Mouse (Mus musculus) forebrain, embryonic 12.5 days (tissue): Measurements from ENCODE around the gene Calr4. TPM values are rescaled to one million over a fixed set of nuclear protein-coding genes. Genes with fewer than 3 reads are reported as not detected.

ENCODE experiments used
- ATAC-seq: fragments of 200-750 bp; cut with Nextera tagmentation; 2 replicates; pipeline ENCODE4 v1.8.0; 2017; ENCODE audit warnings: moderate TSS enrichment; ENCODE audit not compliant: low FRiP score
- H3K27ac ChIP-seq: fragments of 300-500 bp; sonication (generic); 2 replicates; pipeline ENCODE4 v1.5.1; 2016; ENCODE audit warnings: mild to moderate bottlenecking
- H3K27me3 ChIP-seq: fragments of 300-500 bp; sonication (generic); 2 replicates; pipeline ENCODE4 v1.6.1; 2016; ENCODE audit warnings: mild to moderate bottlenecking
- H3K36me3 ChIP-seq: fragments of 300-500 bp; sonication (generic); replicated peaks from 2 replicates; pipeline ENCODE4 v1.6.1; 2016; ENCODE audit warnings: mild to moderate bottlenecking
- H3K4me1 ChIP-seq: fragments of 300-500 bp; sonication (generic); 2 replicates; pipeline ENCODE4 v1.6.1; 2016
- H3K4me2 ChIP-seq: fragments of 300-500 bp; sonication (generic); 2 replicates; pipeline ENCODE4 v1.6.1; 2016; ENCODE audit warnings: mild to moderate bottlenecking, moderate library complexity
- H3K4me3 ChIP-seq: fragments of 300-500 bp; sonication (generic); replicated peaks from 2 replicates; pipeline ENCODE4 v1.5.1; 2016; ENCODE audit warnings: mild to moderate bottlenecking
- H3K9ac ChIP-seq: fragments of 300-500 bp; sonication (generic); 2 replicates; pipeline ENCODE4 v1.6.1; 2016; ENCODE audit warnings: mild to moderate bottlenecking
- H3K9me3 ChIP-seq: fragments of 300-500 bp; sonication (generic); 2 replicates; pipeline ENCODE4 v1.6.1; 2016
- WGBS: fragments of 180-500 bp; shearing (Covaris S2); methylation state at CpG from one replicate; pipeline ENCODE4 v1.1.7; 2016; 5-methylcytosine and 5-hydroxymethylcytosine counted together
- polyA plus RNA-seq: library from polyadenylated mRNA; unstranded; fragments of >200 nt; fragmentation: Nextera tagmentation; extraction: Ambion mirVana; gene quantifications from 2 replicates; pipeline ENCODE4 v1.2.1, GENCODE M21; 2016

Calr4 gene
- polyA plus RNA-seq, 1 experiment from 2014 or later, result not detected

DNA sequence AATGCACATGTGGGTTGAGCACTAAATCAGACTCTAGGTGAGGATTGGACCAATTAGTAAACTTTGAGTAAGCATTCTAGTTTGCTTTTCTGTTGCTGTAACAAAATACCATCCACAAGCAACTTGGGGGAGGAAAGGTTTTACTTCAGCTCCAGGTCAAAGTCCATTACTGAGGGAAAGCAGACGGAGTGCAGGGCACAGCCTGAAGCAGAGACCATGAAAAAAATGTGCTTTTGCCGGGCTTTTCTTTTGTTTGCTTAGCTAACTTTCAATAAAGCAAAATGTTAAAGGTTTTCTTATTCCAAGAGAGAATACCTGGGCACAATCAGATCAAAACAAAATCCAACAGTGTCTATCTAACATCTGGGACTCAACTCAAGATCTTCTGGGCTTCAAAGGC, 32.5 kb downstream of the Calr4 start:
- 77% methylated on average over 2 of the region's 2 CpGs for WGBS
- Histone ChIP-seq H3K27me3 (no peaks in the 10 kb centered on the region), H3K36me3 (no peaks in the 10 kb centered on the region), H3K4me3 (no peak overlapping the region), H3K27ac (no peak overlapping the region), H3K4me2 (no peak overlapping the region), H3K4me1 (no peaks in the 10 kb centered on the region), H3K9me3 (no peaks in the 10 kb centered on the region), H3K9ac (no peak overlapping the region)
- ATAC-seq, result no peak

DNA sequence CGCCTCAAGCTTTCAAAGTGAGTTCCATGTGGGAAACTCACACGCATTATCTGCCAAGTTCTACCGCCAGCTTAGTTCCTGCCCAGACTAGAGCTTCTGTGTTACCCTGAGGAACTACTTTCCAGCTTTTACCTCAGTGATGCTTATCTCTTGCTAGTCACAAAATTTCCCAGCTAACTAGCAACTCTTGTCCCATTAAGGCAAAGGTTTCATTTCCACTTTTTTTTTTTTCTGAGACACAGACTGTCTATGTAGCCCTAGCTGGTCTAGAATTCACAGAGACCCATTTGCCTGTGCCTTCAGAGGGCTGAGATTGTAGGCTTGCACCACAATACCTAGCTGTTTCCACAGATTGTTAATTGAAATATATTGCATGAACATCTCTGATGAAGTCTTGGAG, 33.2 kb downstream of the Calr4 start:
- H3K36me3 ChIP-seq, result no peaks in the 10 kb centered on the region
- H3K4me2 ChIP-seq, result no peak overlapping the region
- no peaks in the 10 kb centered on the region for H3K27me3 ChIP-seq
- H3K4me3 ChIP-seq, result no peak overlapping the region
- no peak overlapping the region for H3K27ac ChIP-seq
- no peak for ATAC-seq
- no peaks in the 10 kb centered on the region for H3K9me3 ChIP-seq
- no peaks in the 10 kb centered on the region for H3K4me1 ChIP-seq
- WGBS, result 87% methylated on average over 3 of the region's 3 CpGs
- no peak overlapping the region for H3K9ac ChIP-seq

GRCm38 (mm10) chr4:109268903-109269302, 34.6 kb downstream of the Calr4 start:
- Histone ChIP-seq H3K27me3 (no peaks in the 10 kb centered on the region), H3K36me3 (no peaks in the 10 kb centered on the region)

DNA sequence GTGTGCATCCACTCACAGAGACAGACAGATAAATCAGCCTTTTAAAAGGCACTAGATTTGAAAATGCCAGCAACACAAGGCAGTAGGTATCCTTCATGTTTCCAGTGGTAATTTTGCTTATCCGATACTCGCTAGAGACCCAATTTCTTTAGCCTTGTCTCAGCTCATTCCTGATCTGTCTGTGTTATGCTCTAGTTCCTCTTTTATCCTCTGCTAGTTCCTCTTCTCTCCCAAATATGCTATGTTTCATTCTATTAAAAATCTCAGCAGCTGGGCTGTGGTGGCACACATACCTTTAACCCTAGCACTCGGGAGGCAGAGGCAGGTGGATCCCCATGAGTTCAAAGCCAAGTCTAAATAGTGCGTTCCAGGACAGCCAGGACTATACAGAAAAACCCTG, 37.5 kb downstream of the Calr4 start:
- Histone ChIP-seq H3K4me3 (no peak overlapping the region), H3K36me3 (no peaks in the 10 kb centered on the region), H3K4me1 (no peaks in the 10 kb centered on the region), H3K9ac (no peak overlapping the region), H3K27me3 (no peaks in the 10 kb centered on the region), H3K4me2 (no peak overlapping the region), H3K27ac (no peak overlapping the region), H3K9me3 (no peaks in the 10 kb centered on the region)
- ATAC-seq, result no peak
- WGBS, result 92% methylated on average over 4 of the region's 4 CpGs

More at GRCm38 (mm10) chr4:109268903-109269302, 34.6 kb downstream of the Calr4 start:
- Histone ChIP-seq H3K4me1 (no peaks in the 10 kb centered on the region), H3K27ac (no peak overlapping the region), H3K4me2 (no peak overlapping the region), H3K4me3 (no peak overlapping the region), H3K9ac (no peak overlapping the region), H3K9me3 (no peaks in the 10 kb centered on the region)
- no peak for ATAC-seq
- 83% methylated on average over 3 of the region's 3 CpGs for WGBS

DNA sequence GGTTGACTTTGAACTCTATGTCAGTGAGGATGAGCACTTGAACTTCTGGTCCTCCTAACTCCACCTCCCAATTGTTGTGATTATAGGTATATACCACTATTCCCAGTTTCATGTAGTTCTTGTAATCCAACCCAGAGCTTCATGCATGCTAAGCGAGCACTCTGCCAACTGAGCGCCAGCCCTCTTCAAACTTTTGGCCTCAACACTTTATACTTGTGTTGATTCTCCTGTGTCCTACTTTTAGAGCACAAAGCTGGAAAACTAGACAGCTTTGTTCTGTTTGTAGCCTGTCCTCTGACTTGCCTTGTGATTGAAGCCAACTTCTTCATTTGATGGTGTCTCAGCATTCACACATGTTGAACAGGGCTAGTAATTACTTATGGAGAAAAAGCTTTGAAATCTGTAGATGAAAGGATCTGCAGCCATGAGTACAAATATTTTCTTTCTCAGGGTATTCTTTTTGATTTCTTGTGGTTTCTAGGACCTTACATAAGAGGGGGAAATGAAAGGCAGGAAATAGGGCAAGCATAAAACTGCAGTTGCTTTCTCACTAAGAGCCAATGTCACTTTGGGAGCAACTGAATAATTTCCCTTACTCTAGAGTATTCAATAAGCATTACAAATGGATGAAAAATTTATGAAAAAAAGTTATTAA, 39.4 kb downstream of the Calr4 start:
- no peak overlapping the region for H3K27ac ChIP-seq
- no peaks in the 10 kb centered on the region for H3K9me3 ChIP-seq
- H3K27me3 ChIP-seq, result no peaks in the 10 kb centered on the region
- WGBS, result 92% methylated on average over 2 of the region's 2 CpGs
- H3K4me3 ChIP-seq, result no peak overlapping the region
- no peak overlapping the region for H3K9ac ChIP-seq
- ATAC-seq, result no peak
- no peaks in the 10 kb centered on the region for H3K4me1 ChIP-seq
- H3K36me3 ChIP-seq, result no peaks in the 10 kb centered on the region
- H3K4me2 ChIP-seq, result no peak overlapping the region

DNA sequence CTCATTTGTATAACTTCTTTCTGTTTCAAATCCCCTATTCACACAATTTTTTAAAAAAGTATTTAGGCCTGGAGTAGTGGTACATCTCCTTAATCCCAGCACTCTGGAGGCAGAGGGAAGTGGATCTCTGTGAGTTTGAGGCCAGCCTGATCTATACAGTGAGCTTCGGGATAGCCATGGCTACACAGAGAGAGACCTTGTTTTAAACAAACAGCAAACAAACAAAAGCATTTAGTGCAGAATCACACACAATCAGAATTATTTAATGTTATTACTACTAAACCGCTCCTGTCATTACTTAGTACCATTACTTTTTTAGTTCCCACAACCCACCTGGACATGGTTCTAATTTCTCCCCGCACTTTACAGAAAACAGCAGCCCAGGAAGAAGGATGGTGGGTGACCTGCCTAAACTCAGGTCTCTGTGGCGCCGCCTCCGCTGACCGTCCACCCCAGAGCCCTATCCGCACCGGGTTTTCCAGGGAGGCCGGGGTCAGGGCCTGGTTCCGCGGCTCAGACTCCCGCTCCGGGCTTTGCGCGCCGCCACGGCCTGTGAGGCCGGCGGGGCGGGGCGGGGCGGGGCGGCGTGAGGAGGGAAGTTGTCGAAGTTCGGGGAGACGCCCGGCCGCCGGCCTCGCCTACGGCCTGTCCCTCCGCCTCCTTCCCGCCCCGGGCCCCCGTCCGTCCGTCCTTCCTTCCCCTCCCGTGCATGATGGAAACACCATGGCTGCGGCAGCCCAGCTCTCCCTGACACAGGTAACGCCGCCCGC, 45.6 kb downstream of the Calr4 start, which contains the start of gene Eps15:
TSS of gene Eps15 (plus strand) at position 580 of the 770 bp plus-strand sequence.
- WGBS, result 4% methylated on average over 34 of the region's 44 CpGs
- Histone ChIP-seq H3K36me3 (no peaks in the 10 kb centered on the region), H3K9ac (peak within 1 kb of the TSS; percentile 82), H3K27me3 (0 out of 2 replicates have a peak, but pooled peaks cover 3% of the 10 kb centered on the region), H3K4me3 (peak within 1 kb of the TSS; percentile 90), H3K4me1 (0 out of 2 replicates have a peak, but pooled peaks cover 9% of the 10 kb centered on the region), H3K9me3 (no peaks in the 10 kb centered on the region), H3K4me2 (peak within 1 kb of the TSS; percentile 81), H3K27ac (no peak within 1 kb of the TSS; the same call in 1 of the 2 replicates)
- ATAC-seq, result peak; percentile 95

DNA sequence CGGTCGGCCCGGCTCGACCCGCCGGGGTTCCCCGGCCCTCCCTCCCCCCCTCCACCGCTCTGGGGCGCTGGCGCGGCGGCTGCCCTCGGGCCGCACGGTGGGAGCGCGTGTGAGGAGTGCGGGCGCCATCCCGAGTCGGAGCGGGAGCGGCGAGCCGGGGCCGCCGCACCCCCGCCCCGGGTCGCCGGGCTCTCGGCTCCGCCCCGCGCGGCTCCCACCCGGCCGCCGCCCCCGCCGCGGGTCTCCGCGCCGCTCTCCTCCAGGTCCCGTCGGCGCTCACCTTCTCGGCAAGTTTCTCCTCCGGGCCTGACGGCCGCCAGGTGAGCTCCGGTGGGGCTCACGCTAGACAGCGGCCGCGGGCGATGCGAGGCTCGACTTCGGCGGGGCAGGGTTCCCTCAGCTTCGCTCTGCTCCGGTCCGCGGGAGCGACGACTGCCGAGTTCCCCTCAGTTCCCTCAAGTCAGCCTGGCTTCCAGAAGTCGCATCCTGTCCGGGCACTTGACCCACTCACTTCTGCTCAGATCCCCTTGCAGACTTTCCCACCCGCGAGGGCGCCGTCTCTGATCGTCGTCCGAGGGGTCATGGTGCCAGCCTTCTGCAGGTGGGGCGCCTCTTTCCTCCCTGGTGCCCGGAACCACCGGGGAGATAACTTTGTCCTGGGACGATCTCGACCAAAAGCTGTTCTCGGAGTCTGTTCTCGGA, 46.3 kb downstream of the Calr4 start:
- ATAC-seq, result peak; percentile 89
- under 1% methylated on average over 54 of the region's 85 CpGs for WGBS
- Histone ChIP-seq H3K9me3 (no peaks in the 10 kb centered on the region), H3K9ac (peak overlapping the region; percentile 82), H3K27ac (no peak overlapping the region; the same call in 1 of the 2 replicates), H3K4me1 (0 out of 2 replicates have a peak, but pooled peaks cover 9% of the 10 kb centered on the region), H3K36me3 (no peaks in the 10 kb centered on the region), H3K4me2 (peak overlapping the region; percentile 81), H3K27me3 (0 out of 2 replicates have a peak, but pooled peaks cover 3% of the 10 kb centered on the region), H3K4me3 (peak overlapping the region; percentile 90)

- ATAC-seq, result no peak
- peak overlapping the region; percentile 81 for H3K4me2 ChIP-seq
- no peak overlapping the region for H3K27ac ChIP-seq
Observed at GRCm38 (mm10) chr4:109281161-109281560, 46.9 kb downstream of the Calr4 start.

DNA sequence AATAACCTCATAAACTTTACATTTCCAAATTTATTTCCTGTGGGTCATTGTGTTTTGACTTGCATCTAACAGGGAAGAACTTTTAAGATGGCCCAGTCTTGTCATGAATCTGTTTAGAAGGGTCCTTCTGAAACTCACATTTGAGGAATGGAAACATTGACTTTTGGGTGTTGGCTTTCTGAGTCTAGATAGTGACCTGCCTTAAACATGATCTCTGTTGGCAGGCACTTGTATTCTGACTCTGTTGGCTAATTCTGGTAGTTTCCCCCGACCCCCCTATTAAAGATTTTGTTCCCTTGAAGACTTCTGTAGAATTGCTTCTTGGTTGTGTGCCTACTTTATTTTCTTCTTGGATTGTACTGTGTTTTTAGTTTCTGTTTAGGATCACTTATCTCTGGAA, 47.7 kb downstream of the Calr4 start:
- H3K9me3 ChIP-seq, result no peaks in the 10 kb centered on the region
- H3K9ac ChIP-seq, result no peak overlapping the region
- ATAC-seq, result no peak
- H3K27me3 ChIP-seq, result 0 out of 2 replicates have a peak, but pooled peaks cover 3% of the 10 kb centered on the region
- H3K36me3 ChIP-seq, result no peaks in the 10 kb centered on the region
- no peak overlapping the region for H3K27ac ChIP-seq
- 76% methylated on average over 1 of the region's 1 CpGs for WGBS
- no peak overlapping the region for H3K4me2 ChIP-seq
- 0 out of 2 replicates have a peak, but pooled peaks cover 9% of the 10 kb centered on the region for H3K4me1 ChIP-seq
- H3K4me3 ChIP-seq, result no peak overlapping the region

More at GRCm38 (mm10) chr4:109281161-109281560, 46.9 kb downstream of the Calr4 start:
- peak overlapping the region; percentile 82 for H3K9ac ChIP-seq
- 10% methylated on average over 4 of the region's 4 CpGs for whole genome bisulfite sequencing
- 0 out of 2 replicates have a peak, but pooled peaks cover 9% of the 10 kb centered on the region for H3K4me1 ChIP-seq
- H3K27me3 ChIP-seq, result 0 out of 2 replicates have a peak, but pooled peaks cover 3% of the 10 kb centered on the region
- no peaks in the 10 kb centered on the region for H3K9me3 ChIP-seq
- H3K36me3 ChIP-seq, result no peaks in the 10 kb centered on the region
- H3K4me3 ChIP-seq, result peak overlapping the region; percentile 90

GRCm38 (mm10) chr4:109294629-109295028, 60.3 kb downstream of the Calr4 start:
- no peak for ATAC-seq
- H3K27ac ChIP-seq, result no peak overlapping the region
- no peaks in the 10 kb centered on the region for H3K9me3 ChIP-seq
- no peak overlapping the region for H3K9ac ChIP-seq
- no peak overlapping the region for H3K4me3 ChIP-seq
- H3K4me1 ChIP-seq, result no peaks in the 10 kb centered on the region
- no peaks in the 10 kb centered on the region for H3K36me3 ChIP-seq
- no peak overlapping the region for H3K4me2 ChIP-seq
- H3K27me3 ChIP-seq, result no peaks in the 10 kb centered on the region

DNA sequence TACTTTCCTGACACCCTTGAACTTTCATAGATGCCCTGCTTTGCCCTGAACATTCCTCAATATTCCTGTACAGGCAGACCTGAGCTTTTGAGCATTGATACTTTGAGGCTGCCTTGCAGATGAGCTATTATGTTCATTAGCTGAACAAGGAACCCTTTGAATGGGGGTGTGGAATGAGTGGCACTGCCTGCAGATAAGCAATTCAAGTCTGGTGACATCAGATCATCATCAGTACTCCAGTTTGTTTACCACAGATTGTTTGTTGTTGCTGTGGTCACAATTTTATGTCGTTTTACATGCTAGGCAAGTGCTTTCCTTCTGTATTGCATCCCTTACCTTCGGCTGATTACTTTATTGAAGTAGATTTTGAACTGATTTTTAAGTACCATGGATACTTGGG, 62.2 kb downstream of the Calr4 start:
- H3K9me3 ChIP-seq, result no peaks in the 10 kb centered on the region
- H3K4me2 ChIP-seq, result no peak overlapping the region
- H3K4me1 ChIP-seq, result no peaks in the 10 kb centered on the region
- no peak overlapping the region for H3K27ac ChIP-seq
- no peaks in the 10 kb centered on the region for H3K27me3 ChIP-seq
- H3K4me3 ChIP-seq, result no peak overlapping the region
- no peak for ATAC-seq
- 62% methylated on average over 2 of the region's 2 CpGs for WGBS
- H3K9ac ChIP-seq, result no peak overlapping the region
- no peaks in the 10 kb centered on the region for H3K36me3 ChIP-seq

- ATAC-seq, result no peak
Observed at GRCm38 (mm10) chr4:109299136-109299535, 64.9 kb downstream of the Calr4 start.

More at GRCm38 (mm10) chr4:109299136-109299535, 64.9 kb downstream of the Calr4 start:
- Histone ChIP-seq H3K4me2 (no peak overlapping the region), H3K4me3 (no peak overlapping the region), H3K27ac (no peak overlapping the region), H3K9ac (no peak overlapping the region), H3K4me1 (no peaks in the 10 kb centered on the region), H3K36me3 (no peaks in the 10 kb centered on the region), H3K27me3 (no peaks in the 10 kb centered on the region), H3K9me3 (no peaks in the 10 kb centered on the region)
